19 mouse cellular contexts compared by ENCODE assay signal in the genomic region with DNA sequence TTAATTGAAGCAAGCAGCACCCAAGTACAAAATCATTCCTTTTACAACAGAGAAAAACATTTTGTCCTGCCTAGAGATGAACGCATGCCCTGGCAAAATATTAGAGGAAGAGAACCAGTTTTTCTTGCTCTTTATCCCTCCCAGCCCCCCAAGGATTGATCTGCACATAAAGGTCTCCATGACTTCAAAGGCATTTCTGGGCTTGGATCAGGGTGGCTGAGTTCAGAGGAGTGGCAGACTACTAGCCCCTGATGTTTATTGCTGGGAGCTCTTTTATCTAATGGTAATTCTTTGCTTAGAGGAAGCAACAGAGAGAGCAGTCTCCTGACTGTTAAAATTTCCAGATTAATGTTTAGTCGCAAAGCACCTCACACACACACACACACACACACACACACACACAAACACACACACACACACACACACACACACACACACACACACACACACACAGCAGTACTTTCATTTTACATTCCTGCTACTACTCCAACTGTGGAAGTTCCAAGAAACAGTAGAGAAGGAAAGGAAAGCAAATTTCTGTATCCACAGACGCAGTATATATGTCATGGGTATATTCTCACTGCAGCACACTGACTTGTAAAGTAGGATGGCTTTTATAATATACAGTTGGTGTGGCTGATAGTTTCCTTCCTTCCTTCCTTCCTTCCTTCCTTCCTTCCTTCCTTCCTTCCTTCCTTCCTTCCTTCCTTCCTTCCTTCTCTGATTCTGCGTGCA.
A peak's percentile ranks its signal among the peaks of the same experiment; 100 is the strongest.
DNase-seq lines count a peak whose midpoint lies in the region; ATAC-seq and TF ChIP-seq lines count a peak whose summit lies in the region.
"Had no signal": no experiment of that assay in that cellular context is flagged by ENCODE, and none has a peak within 500 bp of the region (broad histone marks: within the 10 kb centered on the region; RNA-seq: fewer than 3 reads in every experiment).

No protein-coding gene starts in this region.

- no peak overlapping the region for H3K4me3 ChIP-seq in kidney, adult 2 months (ENCODE audit: insufficient read depth, low read depth, low read length)
- H3K4me3 ChIP-seq in lung, postnatal 0 days (ENCODE audit: low read depth, low read length), result no peak overlapping the region
- H3K4me3 ChIP-seq: forebrain, embryonic 10.5 days; heart, embryonic 15.5 days; hindbrain, embryonic 12.5 days; limb, embryonic 15.5 days; neural tube, embryonic 15.5 days had no signal

- no peak overlapping the region for H3K27ac ChIP-seq in kidney, adult 2 months (ENCODE audit: insufficient read depth, low read depth, low read length)
- no peak overlapping the region for H3K27ac ChIP-seq in lung, postnatal 0 days (ENCODE audit: low read length)
- H3K27ac ChIP-seq: forebrain, embryonic 10.5 days; heart, embryonic 15.5 days; hindbrain, embryonic 12.5 days; limb, embryonic 15.5 days; neural tube, embryonic 15.5 days had no signal

- no peaks in the 10 kb centered on the region for H3K9me3 ChIP-seq in lung, postnatal 0 days (ENCODE audit: low read length)
- H3K9me3 ChIP-seq: forebrain, embryonic 10.5 days; heart, embryonic 15.5 days; hindbrain, embryonic 12.5 days; limb, embryonic 15.5 days; neural tube, embryonic 15.5 days had no signal

- TF ChIP-seq CTCF in kidney, adult 2 months (conservative IDR thresholded peaks at IDR 0.05; ENCODE audit: insufficient read depth, insufficient read length, low read depth, low read length), result no peak
- no peak for TF ChIP-seq CTCF in lung, postnatal 0 days (IDR thresholded peaks at IDR 0.05)

- WGBS in kidney, adult 2 months, result 51% methylated on average over 4 of the region's 4 CpGs
- 56% methylated on average over 4 of the region's 4 CpGs for WGBS in lung, postnatal 0 days

- no peaks in the 10 kb centered on the region for H3K4me1 ChIP-seq in kidney, adult 2 months (ENCODE audit: control insufficient read depth, insufficient read depth, low read length)
- no peaks in the 10 kb centered on the region for H3K4me1 ChIP-seq in lung, postnatal 0 days (ENCODE audit: insufficient read depth, low read depth, low read length)
- H3K4me1 ChIP-seq: heart, embryonic 15.5 days; hindbrain, embryonic 12.5 days; limb, embryonic 15.5 days; neural tube, embryonic 15.5 days had no signal

- H3K9ac ChIP-seq in lung, postnatal 0 days (replicated peaks; ENCODE audit: low read depth), result no peak overlapping the region
- H3K9ac ChIP-seq: heart, embryonic 15.5 days; hindbrain, embryonic 12.5 days; limb, embryonic 15.5 days; neural tube, embryonic 15.5 days had no signal

- TF ChIP-seq EP300 in lung, postnatal 0 days (IDR thresholded peaks at IDR 0.05), result no peak

- H3K27me3 ChIP-seq in kidney, adult 2 months (replicated peaks; ENCODE audit: control insufficient read depth, insufficient read depth, low read length), result no peaks in the 10 kb centered on the region
- H3K27me3 ChIP-seq in lung, postnatal 0 days (replicated peaks; ENCODE audit: insufficient read depth, low read length), result no peaks in the 10 kb centered on the region
- H3K27me3 ChIP-seq: CH12.LX; heart, embryonic 15.5 days; hindbrain, embryonic 12.5 days; limb, embryonic 15.5 days; neural tube, embryonic 15.5 days had no signal

- no peak for TF ChIP-seq POLR2A in kidney, adult 2 months (IDR thresholded peaks at IDR 0.05; ENCODE audit: low read depth, low read length)

- no peak overlapping the region for H3K4me2 ChIP-seq in lung, postnatal 0 days (replicated peaks; ENCODE audit: low read depth, low read length)
- H3K4me2 ChIP-seq: heart, embryonic 15.5 days; hindbrain, embryonic 12.5 days; limb, embryonic 15.5 days; neural tube, embryonic 15.5 days had no signal

- no peak for ATAC-seq in lung, postnatal 0 days
- no peak for ATAC-seq in cerebellum, adult (ENCODE audit: insufficient number of reproducible peaks, low FRiP score, low TSS enrichment)
- ATAC-seq: activated CD4-positive, CD25-positive, alpha-beta regulatory T cell, adult 4 months had no signal

- DNase-seq in kidney, adult 2 months, result peak; percentile 4
- DNase-seq in kidney, postnatal 25 days, result no peak
- DNase-seq in testis, postnatal 14 days (ENCODE audit: low spot score), result peak; percentile 7
- no peak for DNase-seq in testis, postnatal 10 days (ENCODE audit: low spot score)
- peak; percentile 32 for DNase-seq in kidney, postnatal 14 days
- no peak for DNase-seq in left cerebral cortex, adult 18-20 months (ENCODE audit: low spot score in 2 of 2)
- no peak for DNase-seq in lung, postnatal 0 days (ENCODE audit: low spot score)
- DNase-seq: adrenal gland, postnatal 36 days; cerebellum, adult 11-12 months; heart, adult 11 months; lung, postnatal 14 days had no signal

- H3K36me3 ChIP-seq in kidney, adult 2 months (ENCODE audit: control insufficient read depth, insufficient read depth, low read length), result no peaks in the 10 kb centered on the region
- H3K36me3 ChIP-seq in lung, postnatal 0 days (ENCODE audit: insufficient read depth, low read length), result no peaks in the 10 kb centered on the region
- H3K36me3 ChIP-seq: forebrain, embryonic 10.5 days; heart, embryonic 15.5 days; hindbrain, embryonic 12.5 days; limb, embryonic 15.5 days; neural tube, embryonic 15.5 days had no signal

Comparison
In these comparisons a context has a peak if more than half of its experiments do, and no peak if none do; other contexts are left out.
1. DNase-seq: peak in kidney, adult 2 months (single experiment), testis, postnatal 14 days (single experiment) and kidney, postnatal 14 days (single experiment); none in kidney, postnatal 25 days (0 of 2), testis, postnatal 10 days (single experiment), left cerebral cortex, adult 18-20 months (0 of 2) and lung, postnatal 0 days (single experiment).